Mouse (Mus musculus) frontal cortex, adult (tissue): Measurements from ENCODE around the gene Ric8a.

Source experiments
- ATAC-seq: cut with Nextera tagmentation; 2 replicates; pipeline ENCODE4 v1.9.2; 2017; ENCODE audit warnings: mild to moderate bottlenecking, moderate library complexity, mixed read lengths; ENCODE audit not compliant: low TSS enrichment

The Ric8a gene

DNA sequence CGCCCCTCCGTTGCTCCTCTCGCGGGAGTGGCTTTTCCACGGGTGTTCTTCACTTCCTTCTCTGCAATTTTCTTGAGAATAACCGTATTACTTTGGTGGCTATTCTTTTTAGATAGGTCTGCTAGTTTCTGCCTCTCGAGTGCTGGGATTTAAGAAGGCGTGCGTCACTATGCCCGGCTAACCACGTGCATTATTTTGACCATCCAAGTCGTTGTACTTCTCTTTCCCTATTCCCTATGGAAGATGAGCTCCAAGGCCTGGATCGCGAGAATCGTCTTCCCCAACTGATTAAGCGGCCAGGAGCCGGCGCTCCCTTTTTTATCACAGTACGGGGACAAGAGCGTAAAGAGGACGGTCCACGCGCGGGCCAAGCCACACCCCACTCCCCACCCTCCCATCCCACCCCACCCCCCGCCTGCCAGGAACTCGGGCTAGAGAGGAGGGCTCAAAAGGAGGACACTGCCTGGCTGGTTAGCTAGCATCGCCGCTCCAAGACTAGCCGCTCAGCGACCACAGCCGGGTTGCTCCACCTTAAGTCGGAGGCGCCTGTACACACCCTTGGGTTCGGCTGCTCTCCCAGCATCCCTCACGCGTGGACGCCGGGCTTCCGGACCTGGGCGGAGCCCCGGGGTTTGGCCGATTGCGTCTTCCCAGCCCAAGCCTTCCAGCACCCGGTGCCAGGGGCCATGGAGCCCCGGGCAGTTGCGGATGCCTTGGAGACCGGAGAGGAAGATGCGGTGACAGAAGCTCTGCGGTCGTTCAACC is at the start of gene Ric8a:
TSS of gene Ric8a (plus strand) at position 173 of the 765 bp plus-strand sequence.
- ATAC-seq: peak; percentile 62

DNA sequence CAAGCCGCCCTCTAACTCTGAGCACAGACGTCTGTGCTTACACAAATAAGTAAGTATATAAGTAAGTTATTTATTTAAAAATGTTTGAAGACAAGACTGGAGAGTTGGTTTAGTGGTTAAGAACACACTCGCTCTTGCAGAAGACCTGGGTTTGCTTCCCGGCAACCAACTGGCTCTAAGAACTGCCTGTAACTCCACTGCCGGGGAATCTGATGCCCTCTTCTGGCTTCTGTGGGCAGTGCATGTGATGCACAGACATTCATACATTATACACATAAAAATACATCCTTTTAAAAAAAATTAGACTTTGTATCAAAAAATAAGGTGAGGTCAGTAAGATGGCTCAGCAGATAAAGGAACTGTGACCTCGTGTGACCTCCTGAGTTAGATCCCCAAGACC is 46.3 kb upstream of the Ric8a start:
- ATAC-seq: no peak

DNA sequence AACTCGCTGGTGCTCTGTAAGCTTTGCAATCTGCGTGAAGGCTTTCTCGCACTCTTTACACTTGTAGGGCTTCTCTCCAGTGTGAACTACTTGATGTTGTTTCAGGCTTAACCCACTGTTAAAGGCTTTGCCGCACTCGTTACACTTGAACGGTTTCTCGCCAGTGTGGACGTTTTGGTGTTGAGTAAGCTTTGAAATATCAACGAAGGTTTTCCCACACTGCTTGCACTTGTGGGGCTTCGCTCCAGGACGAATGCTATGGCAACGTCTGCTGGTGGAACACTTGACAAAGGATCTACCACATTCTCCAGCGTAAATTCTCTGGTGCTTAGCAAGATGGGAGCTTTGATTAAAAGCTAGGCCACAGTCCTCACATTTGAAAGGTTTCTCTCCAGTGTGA is 45.0 kb upstream of the Ric8a start:
- no peak for ATAC-seq

DNA sequence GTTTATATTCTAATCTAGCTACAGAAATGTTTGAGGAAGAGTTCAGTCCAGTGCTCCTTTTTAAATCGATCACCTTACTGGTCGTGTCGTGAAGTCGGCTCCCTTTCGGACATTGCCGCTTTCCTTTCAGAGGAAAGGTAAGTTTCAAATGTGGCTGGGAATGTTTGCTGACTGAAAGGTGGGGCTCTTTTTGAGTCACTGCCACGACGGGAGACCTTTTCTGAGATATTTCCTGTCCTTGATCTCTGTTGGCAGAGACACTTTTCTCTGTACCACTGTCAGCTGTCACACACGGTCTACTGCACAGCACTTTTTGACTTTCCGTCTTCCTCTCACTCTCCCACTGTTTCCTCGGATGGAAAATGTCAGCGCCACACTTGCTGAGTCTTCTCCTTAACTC is 43.9 kb upstream of the Ric8a start:
- ATAC-seq: no peak

DNA sequence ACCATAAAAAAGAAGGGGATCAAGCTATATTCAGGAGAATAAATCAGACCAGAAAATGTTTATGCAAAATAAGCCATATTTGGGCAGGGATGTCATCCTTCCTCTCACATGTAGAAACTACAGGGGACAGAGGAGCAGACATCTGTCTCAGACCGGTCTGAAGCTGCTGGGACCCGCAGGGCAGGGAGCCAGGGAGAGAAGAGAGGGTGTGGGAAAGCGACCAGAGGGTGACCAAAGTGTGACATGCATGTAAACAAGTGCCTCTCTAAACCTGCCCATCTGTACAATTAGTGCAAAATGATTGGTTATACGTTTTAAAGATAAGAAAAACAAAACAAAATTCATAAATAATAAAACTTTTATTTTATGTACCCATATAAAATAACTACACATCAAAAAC is 36.6 kb upstream of the Ric8a start:
- ATAC-seq: no peak

DNA sequence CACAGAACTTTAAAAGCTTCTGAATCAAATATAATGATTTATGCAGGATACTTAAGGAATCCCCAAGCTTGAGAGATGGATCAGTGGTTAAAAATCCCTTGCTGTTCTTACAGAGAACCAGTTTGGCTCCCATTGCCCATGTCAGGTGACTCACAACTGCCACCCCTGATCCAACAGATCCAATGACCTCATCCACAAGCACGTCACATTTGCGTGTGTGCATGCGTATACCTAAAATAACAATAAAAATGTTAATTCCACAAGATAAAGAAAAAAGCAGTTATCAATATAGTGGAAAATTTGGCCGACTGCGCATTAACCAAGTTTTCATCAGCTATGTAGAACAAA is 35.5 kb upstream of the Ric8a start:
- peak; percentile 27; the same call in 1 of the 2 replicates for ATAC-seq

DNA sequence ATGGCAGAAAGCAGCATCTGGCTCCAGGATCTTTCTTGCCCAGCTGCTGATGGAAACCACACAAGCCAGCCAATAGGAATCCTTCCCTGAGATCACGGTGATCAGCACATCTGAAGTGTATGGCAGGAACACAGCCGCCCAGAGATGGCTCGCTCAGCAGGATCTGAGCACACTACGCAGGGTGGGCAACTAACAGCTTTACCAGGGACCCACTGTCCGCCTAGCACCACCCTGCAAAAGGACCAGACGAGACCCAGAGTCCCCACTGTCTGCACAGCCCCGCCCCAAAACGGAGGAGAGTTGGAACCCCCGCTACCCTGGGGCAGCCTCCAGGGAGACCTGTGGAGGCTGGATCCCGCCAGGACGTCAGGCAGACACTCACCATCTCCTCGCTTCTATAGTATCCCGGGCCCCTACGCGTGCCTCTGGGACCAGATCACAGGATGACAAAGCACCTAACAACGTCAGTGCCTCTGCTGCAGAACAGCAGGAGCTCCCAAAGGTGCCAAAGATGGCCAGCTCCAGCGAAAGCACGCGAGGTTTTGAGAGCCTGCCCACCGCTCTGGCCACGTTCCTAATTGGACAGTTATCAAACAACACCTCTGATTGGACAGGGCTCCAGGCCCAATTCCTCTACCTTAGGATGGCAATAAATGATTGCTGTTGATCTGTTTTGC is 35.0 kb upstream of the Ric8a start, which contains the start of gene Zfp941:
TSS of gene Zfp941 (minus strand) at position 526 of the 677 bp plus-strand sequence.
- peak; percentile 83 for ATAC-seq

DNA sequence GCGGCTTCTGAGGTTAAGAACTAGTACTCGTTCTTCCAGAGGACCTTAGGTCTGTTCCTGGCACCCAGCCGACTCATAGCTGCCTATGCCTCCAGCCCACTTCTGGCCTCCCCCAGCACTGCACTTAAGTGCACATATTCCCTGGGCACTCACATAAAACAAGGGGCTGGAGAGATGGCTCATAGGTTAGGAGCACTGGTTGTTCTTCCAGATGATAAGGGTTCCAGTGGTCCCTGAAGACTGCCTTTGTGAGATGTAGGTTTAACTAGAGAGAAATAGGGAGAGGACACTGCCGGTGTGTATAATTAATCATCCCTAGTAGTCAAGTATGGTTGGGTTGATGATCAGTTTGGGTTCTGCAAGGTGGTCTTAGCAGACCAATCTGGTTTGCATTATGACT is 34.0 kb upstream of the Ric8a start:
- no peak for ATAC-seq

DNA sequence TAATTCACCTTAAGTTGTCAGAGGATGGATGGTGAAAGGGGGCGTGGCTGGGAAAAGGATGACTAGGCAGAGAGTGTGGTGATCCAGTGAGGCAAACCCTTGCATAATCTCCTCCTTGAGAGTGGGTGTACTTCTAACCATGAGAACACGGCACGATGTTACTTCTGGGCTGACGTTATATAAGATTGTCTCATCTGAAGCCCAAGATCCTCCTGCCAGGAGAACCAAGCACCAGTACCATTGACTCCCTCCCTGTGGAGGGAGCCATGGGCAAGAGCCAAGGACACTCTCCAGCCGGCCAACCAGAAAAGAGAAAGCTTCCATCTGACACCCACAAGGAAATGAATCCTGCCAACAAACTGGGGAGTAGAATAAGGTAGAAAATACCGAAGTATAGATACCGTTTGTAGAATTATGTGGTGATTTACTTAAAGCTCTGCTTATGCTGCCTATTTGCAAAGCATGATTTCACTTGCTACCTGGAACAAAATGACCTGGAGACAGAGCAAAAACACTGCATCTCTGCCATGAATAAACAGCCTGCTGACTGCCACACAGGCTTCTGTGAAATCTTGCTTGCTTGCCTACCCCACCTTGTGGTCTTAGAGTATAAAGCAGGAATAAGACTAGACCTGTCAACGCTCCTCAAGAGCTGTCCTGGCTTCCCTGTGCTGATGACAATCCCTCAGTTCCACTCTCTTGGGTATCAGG is 28.4 kb upstream of the Ric8a start:
- ATAC-seq: peak; percentile 96

DNA sequence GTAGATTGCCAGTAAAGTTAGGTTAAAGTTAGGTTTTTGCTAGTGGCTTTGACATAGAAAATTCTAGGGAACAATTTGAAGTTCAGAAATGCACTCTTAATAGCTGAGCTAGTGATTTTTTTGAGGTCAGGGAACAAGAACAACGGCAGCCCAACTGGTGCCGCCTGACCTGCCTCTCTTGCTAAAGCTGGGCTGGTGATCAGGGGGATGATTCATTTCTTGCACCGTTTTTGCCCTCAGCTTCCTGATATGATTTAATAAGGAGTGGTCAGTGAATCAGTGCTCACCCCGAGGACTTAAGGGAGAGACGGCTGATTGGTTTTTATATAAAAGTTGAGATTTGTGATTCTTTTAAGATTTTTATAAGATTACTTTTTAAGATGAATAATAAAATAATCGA is 25.3 kb upstream of the Ric8a start:
- ATAC-seq: no peak

DNA sequence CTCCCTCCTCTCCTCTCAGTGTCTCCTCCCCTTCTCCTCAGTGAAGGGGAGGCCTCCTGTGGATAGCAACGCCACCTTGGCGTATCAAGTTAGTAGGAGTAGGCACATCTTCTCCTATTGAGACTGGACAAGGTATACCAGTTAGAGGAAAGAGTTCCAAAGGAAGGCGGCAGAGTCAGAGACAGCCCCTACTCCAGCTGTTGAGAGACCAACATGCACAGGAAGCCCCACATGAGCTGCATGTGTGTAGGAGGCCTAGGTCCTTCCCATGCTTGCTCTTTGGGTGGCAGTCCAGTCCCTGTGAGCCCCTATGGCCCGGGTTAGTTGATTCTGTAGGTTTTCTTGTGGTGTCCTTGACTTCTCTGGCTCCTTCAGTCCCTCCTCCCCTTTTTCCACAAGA is 23.4 kb upstream of the Ric8a start:
- ATAC-seq: no peak

DNA sequence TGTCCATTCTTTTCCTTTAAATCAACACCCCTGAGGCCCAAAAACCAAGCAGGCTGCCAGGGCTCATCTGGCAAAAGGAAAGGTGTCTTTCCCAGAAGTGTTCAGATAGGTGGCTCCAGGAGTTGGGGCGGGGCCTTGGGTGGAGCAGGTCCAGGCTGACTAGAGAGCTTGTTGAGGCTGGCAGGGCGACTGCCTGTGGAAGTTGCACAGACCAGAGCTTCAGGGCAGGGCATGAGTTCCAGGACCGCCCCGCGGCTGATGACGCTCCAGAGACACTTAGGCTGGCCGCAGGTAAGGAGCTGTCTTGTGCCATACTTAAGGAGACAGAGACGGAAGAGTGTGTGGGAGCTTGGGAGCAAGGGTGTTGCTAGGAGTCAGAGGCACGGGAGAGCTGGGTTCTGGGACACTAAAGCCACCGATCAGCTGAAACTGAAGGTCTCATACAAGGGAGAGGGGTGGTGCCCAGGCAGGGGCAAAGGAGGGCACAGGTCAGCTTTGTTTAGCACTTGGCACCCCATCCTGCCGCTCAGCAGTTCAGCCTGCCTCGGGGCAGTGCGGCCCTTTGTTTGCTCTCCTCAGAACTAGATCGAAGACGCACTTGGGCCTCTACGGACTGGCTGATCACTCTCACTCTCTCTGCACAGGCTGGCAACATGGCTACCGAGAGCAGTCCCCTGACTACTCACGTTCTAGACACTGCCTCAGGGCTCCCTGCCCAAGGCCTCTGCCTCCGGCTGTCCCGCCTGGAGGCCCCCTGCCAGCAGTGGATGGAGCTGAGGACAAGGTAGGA is 21.6 kb upstream of the Ric8a start, which contains the start of gene Urah:
TSS of gene Urah (plus strand) at position 51 of the 790 bp plus-strand sequence.
- ATAC-seq: no peak

DNA sequence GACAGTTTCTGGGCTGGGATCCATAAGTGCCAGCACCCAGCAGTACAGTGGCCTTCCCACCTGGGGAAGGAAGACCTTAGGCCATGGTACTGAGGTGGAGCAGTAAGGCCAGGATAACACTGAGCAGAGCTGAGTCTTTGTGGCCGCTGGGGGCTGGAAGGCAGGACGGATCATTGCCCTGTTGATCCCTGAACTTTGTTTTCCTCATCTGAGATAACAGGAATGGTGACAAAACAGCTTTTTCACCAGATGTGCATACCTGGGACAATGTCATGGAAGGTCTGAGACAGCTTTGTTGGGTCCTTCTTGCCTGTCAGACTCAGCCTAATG is 21.0 kb upstream of the Ric8a start:
- ATAC-seq: no peak

DNA sequence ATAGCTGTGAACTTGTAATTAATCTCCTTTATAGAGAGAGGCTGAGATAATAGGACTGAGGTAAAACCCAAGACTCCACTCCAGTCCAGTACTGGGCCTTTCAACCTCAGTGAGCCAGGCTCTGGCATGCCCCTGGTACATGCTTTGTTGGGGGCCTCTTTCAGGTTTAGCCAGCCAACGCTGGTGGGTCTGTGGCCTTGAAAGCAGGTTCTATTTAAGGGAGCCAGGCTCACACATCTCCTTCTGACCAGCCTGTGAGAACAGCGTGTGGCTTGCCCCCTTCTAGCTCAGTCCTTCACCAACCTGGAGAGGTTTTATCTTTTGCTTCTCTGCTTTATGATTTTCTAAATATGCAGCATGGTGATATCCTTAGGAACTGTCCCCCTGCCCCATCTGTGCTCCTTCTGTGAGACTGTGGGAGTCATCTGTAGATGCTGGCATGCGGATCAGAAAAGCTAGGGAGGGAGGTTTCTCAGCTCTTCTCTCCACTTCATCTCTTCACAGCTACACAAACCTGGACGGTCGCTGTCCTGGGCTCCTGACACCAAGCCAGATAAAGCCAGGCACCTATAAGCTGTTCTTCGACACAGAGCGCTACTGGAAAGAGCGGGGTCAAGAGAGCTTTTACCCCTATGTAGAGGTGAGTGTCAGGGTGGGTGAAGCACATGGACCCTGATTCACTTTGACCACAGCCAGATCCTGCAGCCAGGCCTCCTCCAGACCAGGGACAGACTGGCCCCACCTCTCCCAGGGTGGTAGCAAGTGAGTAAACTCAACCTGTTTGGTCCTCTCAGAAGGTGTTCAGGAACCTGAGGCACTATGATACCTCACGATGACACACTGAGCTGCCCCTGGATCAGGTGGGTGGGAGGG is 20.3 kb upstream of the Ric8a start:
- ATAC-seq: peak; percentile 68

DNA sequence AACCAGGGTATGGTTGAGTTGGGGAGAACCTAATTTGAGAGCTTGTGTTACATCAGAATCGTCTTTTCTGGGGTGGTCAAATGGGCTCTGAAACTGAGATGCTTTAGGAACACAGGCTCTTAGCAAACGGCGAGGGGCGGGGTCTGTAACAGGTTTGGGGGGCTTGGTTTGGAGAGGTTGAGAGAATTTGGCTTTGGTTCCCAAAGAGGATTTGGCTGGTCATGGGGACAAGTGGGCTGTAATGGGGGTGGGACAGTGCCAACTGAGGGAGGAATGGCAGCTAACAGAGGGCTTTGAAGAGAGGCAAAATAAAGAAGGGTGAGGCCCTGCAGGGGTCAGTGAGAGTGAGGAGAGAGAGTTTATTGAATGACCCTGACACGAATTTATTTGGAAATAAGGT is 17.2 kb upstream of the Ric8a start:
- no peak for ATAC-seq

DNA sequence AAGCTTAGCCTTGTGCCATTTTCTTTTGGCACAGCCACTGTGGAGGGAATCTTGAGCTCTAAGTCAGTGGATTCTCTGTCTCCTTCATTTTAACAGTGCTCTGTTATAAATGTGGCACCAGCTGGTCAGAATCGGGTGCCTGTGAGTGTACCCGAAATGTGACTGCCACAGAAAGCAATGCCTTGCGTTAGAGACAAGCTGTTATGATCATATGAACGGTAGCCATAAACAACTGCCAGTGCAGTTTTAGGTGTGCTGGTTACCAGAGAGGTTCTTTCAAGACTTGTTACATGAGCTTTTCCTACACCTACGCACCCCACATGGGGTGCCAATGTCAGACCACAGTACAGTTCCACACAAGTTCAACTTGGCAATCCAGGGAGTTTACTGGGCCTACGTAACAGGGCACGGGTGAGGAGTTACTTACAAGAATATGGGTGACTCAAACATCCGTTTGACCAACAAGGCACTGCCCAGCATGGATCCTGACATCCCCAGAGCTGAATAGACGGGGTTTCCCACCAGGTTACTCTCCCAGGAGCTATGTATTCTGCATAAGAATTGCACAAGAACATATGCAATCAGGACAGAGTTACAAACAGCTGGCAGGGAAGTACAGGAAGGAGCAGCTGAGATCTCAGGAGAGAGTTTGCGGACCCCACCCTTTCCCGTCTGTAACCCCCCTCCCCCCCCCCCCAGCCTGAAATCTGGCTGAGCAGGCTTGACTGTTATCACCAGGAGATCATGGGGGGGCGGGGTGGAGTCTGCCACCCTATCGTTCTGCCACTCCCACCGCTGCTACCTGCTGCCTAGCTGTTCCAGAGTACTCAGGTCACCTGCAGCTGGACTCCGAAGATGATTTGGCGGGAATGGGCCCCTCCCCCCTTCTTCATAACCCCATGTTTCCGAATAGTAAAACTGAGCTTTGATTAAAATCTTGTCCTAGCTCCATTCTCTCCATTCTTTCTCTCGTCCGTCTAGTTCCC is 15.7 kb upstream of the Ric8a start:
- no peak for ATAC-seq

DNA sequence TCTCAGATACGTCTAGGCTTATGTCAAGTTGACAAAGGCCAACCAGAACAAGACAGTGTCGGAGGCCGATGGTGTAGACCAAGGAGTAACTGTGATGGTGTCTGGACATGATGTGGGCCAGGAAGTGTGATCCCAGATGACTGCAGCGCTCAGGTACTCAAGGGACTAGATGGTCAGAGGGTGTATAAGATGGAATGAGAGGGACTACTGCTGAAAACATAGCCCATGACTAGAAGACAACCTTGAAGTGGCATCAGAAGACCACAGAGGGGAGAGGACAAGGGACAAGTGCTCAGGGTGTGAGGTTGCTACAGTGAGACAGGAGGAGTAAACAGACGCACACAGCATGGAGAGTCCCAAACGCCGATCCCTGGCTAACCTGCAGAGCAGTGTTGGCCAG is 13.0 kb upstream of the Ric8a start:
- ATAC-seq: no peak

DNA sequence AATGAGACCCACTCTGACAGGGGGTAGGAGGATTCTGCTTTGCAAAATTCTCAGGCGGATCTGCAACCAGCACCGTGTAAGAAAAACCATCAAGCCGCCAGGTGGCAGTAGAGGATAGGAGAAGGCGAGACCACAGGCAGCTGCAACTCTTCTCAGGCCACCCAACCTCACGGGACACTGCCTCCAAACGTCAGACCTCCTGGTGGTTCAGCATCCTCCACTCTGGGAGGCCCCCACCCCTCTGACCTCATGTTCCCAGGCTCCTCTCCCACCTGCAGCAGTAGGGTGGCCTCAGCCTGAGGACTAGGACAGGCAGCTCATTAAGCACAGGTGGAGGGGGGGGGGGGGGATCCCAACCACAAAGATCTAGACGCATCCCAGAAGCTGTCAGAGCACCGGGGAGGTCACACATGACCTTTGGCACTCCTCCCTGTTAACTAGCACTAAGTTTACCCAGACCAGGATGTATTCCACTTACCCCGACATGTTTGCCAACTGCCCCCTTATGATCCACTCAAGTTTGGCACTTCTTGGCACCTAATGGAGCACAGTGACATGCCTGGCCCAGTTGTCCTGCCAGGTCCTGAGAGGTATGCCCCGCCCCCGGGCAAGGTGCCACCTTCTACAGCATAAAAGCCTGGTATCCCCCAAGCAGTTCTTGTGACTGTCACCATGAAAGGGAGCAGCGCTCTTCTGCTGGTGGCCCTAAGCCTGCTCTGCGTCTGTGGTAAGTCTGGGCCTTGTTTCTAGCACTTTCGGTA is 11.7 kb upstream of the Ric8a start, which contains the start of gene Scgb1c1:
TSS of gene Scgb1c1 (plus strand) at position 643 of the 761 bp plus-strand sequence.
- peak; percentile 84 for ATAC-seq

DNA sequence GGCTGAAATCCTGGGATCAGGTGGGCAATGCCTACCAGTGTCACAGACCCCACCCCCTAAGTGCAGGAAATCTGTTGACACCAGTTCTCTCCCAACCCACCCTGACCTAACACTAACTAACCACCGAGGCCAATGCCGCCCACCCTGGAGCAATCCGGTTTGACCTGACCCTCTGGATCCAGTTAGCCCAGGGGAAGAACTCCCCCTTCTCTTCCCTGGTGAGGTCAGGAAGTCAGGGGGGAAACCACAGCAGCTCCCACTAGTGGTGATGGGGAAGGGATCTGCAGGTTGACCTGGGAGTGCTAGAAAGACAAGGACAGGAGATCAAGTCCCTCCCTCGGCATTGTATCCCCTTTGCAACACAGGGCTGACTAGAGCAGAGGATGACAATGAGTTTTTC is 11.1 kb upstream of the Ric8a start:
- ATAC-seq: no peak
